Mouse (Mus musculus): Measurements from ENCODE around the gene 4833439L19Rik. TPM values are rescaled to one million over a fixed set of nuclear protein-coding genes. Genes with fewer than 3 reads are reported as not detected.
A peak's percentile ranks its signal among the peaks of the same experiment; 100 is the strongest.

Gene 4833439L19Rik
- polyA plus RNA-seq, 1 experiment from 2014 or later, result 198 TPM

- H3K27me3 ChIP-seq (ENCODE audit: low read depth, poor library complexity, severe bottlenecking), result peaks cover 18% of the 10 kb centered on the region
- WGBS, result 5% methylated on average over 19 of the region's 19 CpGs
- peak; percentile 41 for DNase-seq (ENCODE audit: low spot score)
- H3K4me1 ChIP-seq, result peaks cover 21% of the 10 kb centered on the region
- peaks cover 45% of the 10 kb centered on the region for H3K36me3 ChIP-seq
- no peaks in the 10 kb centered on the region for H3K9me3 ChIP-seq (replicated peaks)
- H3K4me3 ChIP-seq, result peak overlapping the region; percentile 97
- peak overlapping the region; percentile 96 for H3K27ac ChIP-seq
Measured at GRCm38 (mm10) chr13:54575489-54575888, 10.3 kb upstream of the 4833439L19Rik start.

- Histone ChIP-seq H3K4me3 (peak within 1 kb of the TSS; percentile 97), H3K27me3 (ENCODE audit: low read depth, poor library complexity, severe bottlenecking) (peaks cover 18% of the 10 kb centered on the region), H3K9me3 (replicated peaks) (no peaks in the 10 kb centered on the region), H3K27ac (peak within 1 kb of the TSS; percentile 96), H3K4me1 (peaks cover 21% of the 10 kb centered on the region), H3K36me3 (peaks cover 39% of the 10 kb centered on the region)
- WGBS, result 0% methylated on average over 55 of the region's 55 CpGs
- DNase-seq (ENCODE audit: low spot score), result peak; percentile 89
Measured at GRCm38 (mm10) chr13:54574854-54575481, 9.7 kb upstream of the 4833439L19Rik start, which contains the start of gene Arl10. Gene Arl10, plus strand, starts transcription at chr13:54575015.

GRCm38 (mm10) chr13:54572621-54573020 lies 7.4 kb upstream of the 4833439L19Rik start:
- H3K4me1 ChIP-seq, result peaks cover 21% of the 10 kb centered on the region
- 84% methylated on average over 4 of the region's 4 CpGs for WGBS
- no peaks in the 10 kb centered on the region for H3K9me3 ChIP-seq (replicated peaks)
- H3K36me3 ChIP-seq, result peaks cover 16% of the 10 kb centered on the region
- H3K27ac ChIP-seq, result no peak overlapping the region
- DNase-seq (ENCODE audit: low spot score), result no peak
- no peak overlapping the region for H3K4me3 ChIP-seq
- H3K27me3 ChIP-seq (ENCODE audit: low read depth, poor library complexity, severe bottlenecking), result peaks cover 18% of the 10 kb centered on the region

GRCm38 (mm10) chr13:54571637-54572036 lies 6.4 kb upstream of the 4833439L19Rik start:
- Histone ChIP-seq H3K4me1 (peaks cover 21% of the 10 kb centered on the region), H3K27me3 (ENCODE audit: low read depth, poor library complexity, severe bottlenecking) (peaks cover 18% of the 10 kb centered on the region), H3K27ac (no peak overlapping the region), H3K9me3 (replicated peaks) (no peaks in the 10 kb centered on the region), H3K36me3 (peaks cover 6% of the 10 kb centered on the region), H3K4me3 (no peak overlapping the region)
- 59% methylated on average over 2 of the region's 2 CpGs for WGBS
- no peak for DNase-seq (ENCODE audit: low spot score)

GRCm38 (mm10) chr13:54570736-54571135 lies 5.5 kb upstream of the 4833439L19Rik start:
- WGBS, result 82% methylated on average over 4 of the region's 4 CpGs
- Histone ChIP-seq H3K4me3 (no peak overlapping the region), H3K27me3 (ENCODE audit: low read depth, poor library complexity, severe bottlenecking) (peaks cover 18% of the 10 kb centered on the region), H3K9me3 (replicated peaks) (no peaks in the 10 kb centered on the region), H3K4me1 (peaks cover 17% of the 10 kb centered on the region), H3K27ac (no peak overlapping the region), H3K36me3 (no peaks in the 10 kb centered on the region)
- no peak for DNase-seq (ENCODE audit: low spot score)

GRCm38 (mm10) chr13:54569282-54569681 lies 4.0 kb upstream of the 4833439L19Rik start:
- 38% methylated on average over 1 of the region's 1 CpGs for WGBS
- H3K4me3 ChIP-seq, result no peak overlapping the region
- H3K27me3 ChIP-seq (ENCODE audit: low read depth, poor library complexity, severe bottlenecking), result peaks cover 18% of the 10 kb centered on the region

GRCm38 (mm10) chr13:54568380-54568779 lies 3.1 kb upstream of the 4833439L19Rik start:
- Histone ChIP-seq H3K4me3 (no peak overlapping the region), H3K4me1 (peaks cover 15% of the 10 kb centered on the region), H3K9me3 (replicated peaks) (no peaks in the 10 kb centered on the region), H3K27ac (no peak overlapping the region), H3K27me3 (ENCODE audit: low read depth, poor library complexity, severe bottlenecking) (peaks cover 9% of the 10 kb centered on the region), H3K36me3 (peaks cover 5% of the 10 kb centered on the region; the same call in 1 of the 2 replicates)
- WGBS, result 47% methylated on average over 5 of the region's 5 CpGs
- DNase-seq (ENCODE audit: low spot score), result no peak

More at GRCm38 (mm10) chr13:54569282-54569681, 4.0 kb upstream of the 4833439L19Rik start:
- DNase-seq (ENCODE audit: low spot score), result no peak
- Histone ChIP-seq H3K4me1 (peaks cover 11% of the 10 kb centered on the region), H3K36me3 (no peaks in the 10 kb centered on the region), H3K9me3 (replicated peaks) (no peaks in the 10 kb centered on the region), H3K27ac (no peak overlapping the region)

GRCm38 (mm10) chr13:54565594-54566345 lies 535 bp upstream of the 4833439L19Rik start:
- 46% methylated on average over 8 of the region's 8 CpGs for WGBS
- peaks cover 31% of the 10 kb centered on the region for H3K36me3 ChIP-seq
- peak; percentile 53 for DNase-seq (ENCODE audit: low spot score)
- H3K27me3 ChIP-seq (ENCODE audit: low read depth, poor library complexity, severe bottlenecking), result no peaks in the 10 kb centered on the region
- peak overlapping the region; percentile 80 for H3K4me3 ChIP-seq
- H3K9me3 ChIP-seq (replicated peaks), result no peaks in the 10 kb centered on the region
- H3K27ac ChIP-seq, result peak overlapping the region; percentile 88
- H3K4me1 ChIP-seq, result peaks cover 15% of the 10 kb centered on the region

GRCm38 (mm10) chr13:54564232-54565200 lies 719 bp downstream of the 4833439L19Rik start:
- WGBS, result 14% methylated on average over 45 of the region's 45 CpGs
- Histone ChIP-seq H3K4me3 (peak overlapping the region; percentile 80), H3K27me3 (ENCODE audit: low read depth, poor library complexity, severe bottlenecking) (no peaks in the 10 kb centered on the region), H3K27ac (peak overlapping the region; percentile 88), H3K9me3 (replicated peaks) (no peaks in the 10 kb centered on the region), H3K36me3 (peaks cover 44% of the 10 kb centered on the region), H3K4me1 (peaks cover 15% of the 10 kb centered on the region)
- no peak for DNase-seq (ENCODE audit: low spot score)

GRCm38 (mm10) chr13:54562562-54562961 lies 2.7 kb downstream of the 4833439L19Rik start:
- H3K4me1 ChIP-seq, result peaks cover 15% of the 10 kb centered on the region
- no peaks in the 10 kb centered on the region for H3K27me3 ChIP-seq (ENCODE audit: low read depth, poor library complexity, severe bottlenecking)
- no peak overlapping the region for H3K27ac ChIP-seq
- no peaks in the 10 kb centered on the region for H3K9me3 ChIP-seq (replicated peaks)
- peaks cover 63% of the 10 kb centered on the region for H3K36me3 ChIP-seq
- no peak for DNase-seq (ENCODE audit: low spot score)
- no peak overlapping the region for H3K4me3 ChIP-seq
- WGBS, result 89% methylated on average over 7 of the region's 7 CpGs

GRCm38 (mm10) chr13:54560608-54561007 lies 4.6 kb downstream of the 4833439L19Rik start:
- no peak overlapping the region for H3K4me3 ChIP-seq
- WGBS, result 94% methylated on average over 7 of the region's 7 CpGs
- H3K36me3 ChIP-seq, result peaks cover 83% of the 10 kb centered on the region
- H3K27ac ChIP-seq, result no peak overlapping the region
- no peak for DNase-seq (ENCODE audit: low spot score)
- H3K9me3 ChIP-seq (replicated peaks), result no peaks in the 10 kb centered on the region
- no peaks in the 10 kb centered on the region for H3K27me3 ChIP-seq (ENCODE audit: low read depth, poor library complexity, severe bottlenecking)
- H3K4me1 ChIP-seq, result peaks cover 12% of the 10 kb centered on the region

- no peak for DNase-seq (ENCODE audit: low spot score)
- peaks cover 92% of the 10 kb centered on the region for H3K36me3 ChIP-seq
- no peaks in the 10 kb centered on the region for H3K9me3 ChIP-seq (replicated peaks)
- 91% methylated on average over 2 of the region's 2 CpGs for WGBS
- no peak overlapping the region for H3K27ac ChIP-seq
- H3K4me3 ChIP-seq, result no peak overlapping the region
- peaks cover 8% of the 10 kb centered on the region for H3K4me1 ChIP-seq
- no peaks in the 10 kb centered on the region for H3K27me3 ChIP-seq (ENCODE audit: low read depth, poor library complexity, severe bottlenecking)
Measured at GRCm38 (mm10) chr13:54559656-54560055, 5.6 kb downstream of the 4833439L19Rik start.

All from limb, embryonic 10.5 days (tissue).